Mouse (Mus musculus) kidney, adult 8-10 months (tissue): ENCODE data around the gene Crtac1.

ENCODE experiments used
- DNase-seq, 2 experiments: peaks; one replicate each; pipeline ENCODE4 v3.0.0; 2022

Crtac1 gene

GRCm38 (mm10) chr19:42431485-42432190 is at the start of gene Crtac1:
Gene Crtac1, minus strand, starts transcription at chr19:42431783.
- no peak for DNase-seq

- no peak for DNase-seq
Observed at GRCm38 (mm10) chr19:42478303-42478702, 46.7 kb upstream of the Crtac1 start.

- DNase-seq, result no peak
Observed at GRCm38 (mm10) chr19:42477769-42478168, 46.2 kb upstream of the Crtac1 start.

- DNase-seq, result no peak
Observed at GRCm38 (mm10) chr19:42472831-42473230, 41.2 kb upstream of the Crtac1 start.

GRCm38 (mm10) chr19:42471571-42471970 is 40.0 kb upstream of the Crtac1 start:
- DNase-seq, result no peak

- DNase-seq, result no peak
Observed at GRCm38 (mm10) chr19:42461851-42462250, 30.3 kb upstream of the Crtac1 start.

- no peak for DNase-seq
Observed at GRCm38 (mm10) chr19:42461353-42461752, 29.8 kb upstream of the Crtac1 start.

- no peak for DNase-seq
Observed at GRCm38 (mm10) chr19:42459512-42459911, 27.9 kb upstream of the Crtac1 start.

GRCm38 (mm10) chr19:42454481-42455236 is 23.1 kb upstream of the Crtac1 start:
- no peak for DNase-seq

- DNase-seq, result peak; percentile 75 to 77
Observed at GRCm38 (mm10) chr19:42454006-42454405, 22.4 kb upstream of the Crtac1 start.

GRCm38 (mm10) chr19:42452539-42452938 is 21.0 kb upstream of the Crtac1 start:
- DNase-seq, result peak; percentile 61 to 80

GRCm38 (mm10) chr19:42448539-42448938 is 17.0 kb upstream of the Crtac1 start:
- DNase-seq, result no peak

- peak in 1 of 2 experiments; percentile 30 for DNase-seq
Observed at GRCm38 (mm10) chr19:42443887-42444409, 12.4 kb upstream of the Crtac1 start.

- no peak for DNase-seq
Observed at GRCm38 (mm10) chr19:42443266-42443665, 11.7 kb upstream of the Crtac1 start.

- no peak for DNase-seq
Observed at GRCm38 (mm10) chr19:42442246-42443197, 10.9 kb upstream of the Crtac1 start.

- DNase-seq, result no peak
Observed at GRCm38 (mm10) chr19:42440089-42440488, 8.5 kb upstream of the Crtac1 start.

GRCm38 (mm10) chr19:42439353-42439752 is 7.8 kb upstream of the Crtac1 start:
- DNase-seq, result no peak

- DNase-seq, result no peak
Observed at GRCm38 (mm10) chr19:42435621-42436020, 4.0 kb upstream of the Crtac1 start.

GRCm38 (mm10) chr19:42432761-42433160 is 1.2 kb upstream of the Crtac1 start:
- no peak for DNase-seq

GRCm38 (mm10) chr19:42432191-42432590 is 608 bp upstream of the Crtac1 start:
- no peak for DNase-seq

GRCm38 (mm10) chr19:42430981-42431380 is 602 bp downstream of the Crtac1 start:
- no peak for DNase-seq

GRCm38 (mm10) chr19:42429410-42429809 is 2.2 kb downstream of the Crtac1 start:
- DNase-seq, result peak in 1 of 2 experiments; percentile 37

- peak in 1 of 2 experiments; percentile 7 for DNase-seq
Observed at GRCm38 (mm10) chr19:42425208-42425607, 6.4 kb downstream of the Crtac1 start.
